Mouse (Mus musculus): ENCODE measurements at regions not wholly inside any gene's neighbourhood (a gene's known extent, or its start where the extent isn't known, plus 50 kb on each side); places are given as distances from the start of the nearest gene placed in this dataset.

- ChIA-PET POLR2A (no interaction called here), CTCF (interaction anchor here in 1 of 4 experiments (0.5 kb wide), 1 partner anchor 732 kb away, joined by 4 read pairs; no protein-coding TSS in a partner anchor)
Observed at GRCm38 (mm10) chr8:103337314-103337713, 551.9 kb upstream of the Cdh11 start.

GRCm38 (mm10) chr8:103339042-103339441 lies 553.6 kb upstream of the Cdh11 start:
- CTCF ChIA-PET: interaction anchor here in 1 of 4 experiments (0.6 kb wide), 1 partner anchor 588 kb away, joined by 4 read pairs; no protein-coding TSS in a partner anchor
- POLR2A ChIA-PET: no interaction called here

GRCm38 (mm10) chr8:103339951-103340350 lies 554.5 kb upstream of the Cdh11 start:
- ChIA-PET CTCF (no interaction called here), POLR2A (no interaction called here)

GRCm38 (mm10) chr8:103343891-103344290 lies 558.4 kb upstream of the Cdh11 start:
- ChIA-PET POLR2A (no interaction called here), CTCF (no interaction called here)

- CTCF ChIA-PET: no interaction called here
- POLR2A ChIA-PET: no interaction called here
Observed at GRCm38 (mm10) chr8:103344871-103345270, 559.4 kb upstream of the Cdh11 start.

- POLR2A ChIA-PET: no interaction called here
- CTCF ChIA-PET: interaction anchor here in 1 of 4 experiments (0.6 kb wide), 1 partner anchor 775 kb away, joined by 5 read pairs; no protein-coding TSS in a partner anchor
Observed at GRCm38 (mm10) chr8:103347158-103347871, 561.9 kb upstream of the Cdh11 start.

- ChIA-PET POLR2A (interaction anchor here in 1 of 4 experiments (1.1 kb wide), 1 partner anchor 9 kb away, joined by 3 read pairs; no protein-coding TSS in a partner anchor), CTCF (no interaction called here)
Observed at GRCm38 (mm10) chr8:103361713-103362112, 576.3 kb upstream of the Cdh11 start.

- POLR2A ChIA-PET: interaction anchor here in 1 of 4 experiments (1.0 kb wide), 1 partner anchor 9 kb away, joined by 3 read pairs; no protein-coding TSS in a partner anchor
- CTCF ChIA-PET: no interaction called here
Observed at GRCm38 (mm10) chr8:103370394-103370793, 585.0 kb upstream of the Cdh11 start.

- CTCF ChIA-PET: no interaction called here
- POLR2A ChIA-PET: interaction anchor here in 1 of 4 experiments (0.6 kb wide), 1 partner anchor 398 kb away, joined by 5 read pairs; no protein-coding TSS in a partner anchor
Observed at GRCm38 (mm10) chr8:103373007-103373406, 587.6 kb upstream of the Cdh11 start.

GRCm38 (mm10) chr8:103374151-103374550 lies 588.7 kb upstream of the Cdh11 start:
- ChIA-PET CTCF (no interaction called here), POLR2A (no interaction called here)

- CTCF ChIA-PET: interaction anchor here in 1 of 4 experiments (0.6 kb wide), 1 partner anchor 255 kb away, joined by 3 read pairs; no protein-coding TSS in a partner anchor
- POLR2A ChIA-PET: no interaction called here
Observed at GRCm38 (mm10) chr8:103378545-103378944, 593.1 kb upstream of the Cdh11 start.

- POLR2A ChIA-PET: no interaction called here
- CTCF ChIA-PET: no interaction called here
Observed at GRCm38 (mm10) chr8:103381575-103381974, 596.1 kb upstream of the Cdh11 start.

GRCm38 (mm10) chr8:103391359-103391758 lies 605.9 kb upstream of the Cdh11 start:
- CTCF ChIA-PET: interaction anchor here in 1 of 4 experiments (0.6 kb wide), 1 partner anchor 25 kb away, joined by 21 read pairs; no protein-coding TSS in a partner anchor
- POLR2A ChIA-PET: no interaction called here

- ChIA-PET POLR2A (no interaction called here), CTCF (no interaction called here)
Observed at GRCm38 (mm10) chr8:103395316-103395715, 609.9 kb upstream of the Cdh11 start.

- POLR2A ChIA-PET: no interaction called here
- CTCF ChIA-PET: no interaction called here
Observed at GRCm38 (mm10) chr8:103398179-103398578, 612.7 kb upstream of the Cdh11 start.

- ChIA-PET POLR2A (interaction anchor here in 1 of 4 experiments (0.5 kb wide), 1 partner anchor 179 kb away, joined by 4 read pairs; no protein-coding TSS in a partner anchor), CTCF (no interaction called here)
Observed at GRCm38 (mm10) chr8:103399466-103399865, 614.0 kb upstream of the Cdh11 start.

GRCm38 (mm10) chr8:103400143-103400542 lies 614.7 kb upstream of the Cdh11 start:
- CTCF ChIA-PET: no interaction called here
- POLR2A ChIA-PET: interaction anchor here in 1 of 4 experiments (0.6 kb wide), 1 partner anchor 13 kb away, joined by 3 read pairs; no protein-coding TSS in a partner anchor

GRCm38 (mm10) chr8:103402731-103403130 lies 617.3 kb upstream of the Cdh11 start:
- ChIA-PET CTCF (no interaction called here), POLR2A (no interaction called here)

- CTCF ChIA-PET: no interaction called here
- POLR2A ChIA-PET: no interaction called here
Observed at GRCm38 (mm10) chr8:103403826-103404225, 618.4 kb upstream of the Cdh11 start.

GRCm38 (mm10) chr8:103405787-103406186 lies 620.3 kb upstream of the Cdh11 start:
- ChIA-PET POLR2A (no interaction called here), CTCF (interaction anchor here in 1 of 4 experiments (0.6 kb wide), 1 partner anchor 14 kb away, joined by 3 read pairs; no protein-coding TSS in a partner anchor)

- ChIA-PET POLR2A (no interaction called here), CTCF (no interaction called here)
Observed at GRCm38 (mm10) chr8:103406921-103407320, 621.5 kb upstream of the Cdh11 start.
